In genomic region chr4:100990996-100991395, GRCm38 (mm10) we compare ENCODE assay signal across 12 mouse cellular contexts. TPM values are rescaled to one million over a fixed set of nuclear protein-coding genes. Genes with fewer than 3 reads are reported as not detected.
DNase-seq lines count a peak whose midpoint lies in the region; ATAC-seq lines count a peak whose summit lies in the region.
"Had no signal": no experiment of that assay in that cellular context is flagged by ENCODE, and none has a peak within 500 bp of the region (broad histone marks: within the 10 kb centered on the region; RNA-seq: fewer than 3 reads in every experiment).

No protein-coding gene starts in this region.

- no peaks in the 10 kb centered on the region for H3K9me3 ChIP-seq in midbrain, embryonic 10.5 days (replicated peaks)
- H3K9me3 ChIP-seq in midbrain, embryonic 11.5 days (ENCODE audit: control insufficient read depth, low read length) = no peaks in the 10 kb centered on the region
- H3K9me3 ChIP-seq in kidney, embryonic 14.5 days (ENCODE audit: control insufficient read depth, low read length) = no peaks in the 10 kb centered on the region

- peaks cover 66% of the 10 kb centered on the region for H3K4me1 ChIP-seq in midbrain, embryonic 10.5 days
- H3K4me1 ChIP-seq in midbrain, embryonic 11.5 days (ENCODE audit: control insufficient read depth, insufficient read depth, low read length) = peaks cover 30% of the 10 kb centered on the region
- H3K4me1 ChIP-seq in kidney, embryonic 14.5 days (ENCODE audit: control insufficient read depth, insufficient read depth, low read length) = peaks cover 17% of the 10 kb centered on the region

- no peak overlapping the region for H3K4me2 ChIP-seq in midbrain, embryonic 11.5 days
- no peak overlapping the region for H3K4me2 ChIP-seq in kidney, embryonic 14.5 days (replicated peaks; ENCODE audit: low read depth, low read length)

- H3K27me3 ChIP-seq in midbrain, embryonic 10.5 days (ENCODE audit: low read depth, poor library complexity, severe bottlenecking) = no peaks in the 10 kb centered on the region
- no peaks in the 10 kb centered on the region for H3K27me3 ChIP-seq in midbrain, embryonic 11.5 days (ENCODE audit: control insufficient read depth, insufficient read depth, low read length)
- no peaks in the 10 kb centered on the region for H3K27me3 ChIP-seq in kidney, embryonic 14.5 days (ENCODE audit: control insufficient read depth, insufficient read depth, low read length)

- no peak for ATAC-seq in midbrain, embryonic 11.5 days (ENCODE audit: low FRiP score)
- peak; percentile 74 for ATAC-seq in kidney, embryonic 14.5 days (ENCODE audit: low FRiP score, low TSS enrichment)

- peak; percentile 55 to 58 for DNase-seq in cerebellum, postnatal 14 days
- DNase-seq in cerebellum, adult 11 months = no peak
- DNase-seq in midbrain, embryonic 10.5 days (ENCODE audit: low spot score) = no peak
- no peak for DNase-seq in midbrain, embryonic 11.5 days (ENCODE audit: low spot score, missing footprints)
- DNase-seq in retina, embryonic 14.5 days (ENCODE audit: low spot score) = peak; percentile 79
- DNase-seq in yolk sac, embryonic 10.5 days (ENCODE audit: low spot score) = no peak
- no peak for DNase-seq in embryo, embryonic 11 days

- no peak overlapping the region for H3K4me3 ChIP-seq in midbrain, embryonic 10.5 days
- no peak overlapping the region for H3K4me3 ChIP-seq in midbrain, embryonic 11.5 days (ENCODE audit: low read depth, low read length)
- H3K4me3 ChIP-seq in kidney, embryonic 14.5 days (ENCODE audit: low read length) = no peak overlapping the region

- peaks cover 97% of the 10 kb centered on the region for H3K36me3 ChIP-seq in midbrain, embryonic 10.5 days
- peaks cover 30% of the 10 kb centered on the region for H3K36me3 ChIP-seq in midbrain, embryonic 11.5 days (ENCODE audit: control insufficient read depth, insufficient read depth, low read length)
- H3K36me3 ChIP-seq in kidney, embryonic 14.5 days (ENCODE audit: control insufficient read depth, insufficient read depth, low read length) = peaks cover 62% of the 10 kb centered on the region

- no peak overlapping the region for H3K9ac ChIP-seq in midbrain, embryonic 11.5 days (ENCODE audit: low read length)
- no peak overlapping the region for H3K9ac ChIP-seq in kidney, embryonic 14.5 days (ENCODE audit: low read depth, low read length)

- 46% methylated on average over 4 of the region's 4 CpGs for WGBS in midbrain, embryonic 10.5 days
- WGBS in midbrain, embryonic 11.5 days = 41% methylated on average over 4 of the region's 4 CpGs
- WGBS in kidney, embryonic 14.5 days = 37% methylated on average over 4 of the region's 4 CpGs

- H3K27ac ChIP-seq in midbrain, embryonic 10.5 days (replicated peaks) = peak overlapping the region; percentile 46; the same call in 1 of the 2 replicates
- no peak overlapping the region for H3K27ac ChIP-seq in midbrain, embryonic 11.5 days (ENCODE audit: low read depth, low read length)
- H3K27ac ChIP-seq in kidney, embryonic 14.5 days (ENCODE audit: low read depth, low read length) = peak overlapping the region; percentile 71; the same call in 1 of the 2 replicates

RNA-seq across cellular contexts. Expression of gene Gm10577, which starts 29.5 kb away (rescaled TPM):
- polyA plus RNA-seq in midbrain, embryonic 10.5 days (2016; fragmentation: Nextera tagmentation; extraction: Ambion mirVana) = not detected in 2 replicates
- polyA plus RNA-seq in midbrain, embryonic 11.5 days (2014; fragmentation: Nextera tagmentation; extraction: Ambion mirVana) = not detected in 2 replicates
- not detected in 2 replicates for polyA plus RNA-seq in kidney, embryonic 14.5 days (2014; fragmentation: Nextera tagmentation; extraction: Ambion mirVana)
- polyA plus RNA-seq: C2C12; heart, embryonic 16.5 days; neural tube, embryonic 11.5 days; testis, adult 2 months had no signal

Comparison
In these comparisons a context has a peak if more than half of its experiments do, and no peak if none do; other contexts are left out.
1. DNase-seq: peak in cerebellum, postnatal 14 days (2 of 2) and retina, embryonic 14.5 days (single experiment); none in cerebellum, adult 11 months (single experiment), midbrain, embryonic 10.5 days (single experiment), midbrain, embryonic 11.5 days (single experiment), yolk sac, embryonic 10.5 days (single experiment) and embryo, embryonic 11 days (single experiment).